Mouse (Mus musculus): ENCODE data around the gene Apol8.

DNA sequence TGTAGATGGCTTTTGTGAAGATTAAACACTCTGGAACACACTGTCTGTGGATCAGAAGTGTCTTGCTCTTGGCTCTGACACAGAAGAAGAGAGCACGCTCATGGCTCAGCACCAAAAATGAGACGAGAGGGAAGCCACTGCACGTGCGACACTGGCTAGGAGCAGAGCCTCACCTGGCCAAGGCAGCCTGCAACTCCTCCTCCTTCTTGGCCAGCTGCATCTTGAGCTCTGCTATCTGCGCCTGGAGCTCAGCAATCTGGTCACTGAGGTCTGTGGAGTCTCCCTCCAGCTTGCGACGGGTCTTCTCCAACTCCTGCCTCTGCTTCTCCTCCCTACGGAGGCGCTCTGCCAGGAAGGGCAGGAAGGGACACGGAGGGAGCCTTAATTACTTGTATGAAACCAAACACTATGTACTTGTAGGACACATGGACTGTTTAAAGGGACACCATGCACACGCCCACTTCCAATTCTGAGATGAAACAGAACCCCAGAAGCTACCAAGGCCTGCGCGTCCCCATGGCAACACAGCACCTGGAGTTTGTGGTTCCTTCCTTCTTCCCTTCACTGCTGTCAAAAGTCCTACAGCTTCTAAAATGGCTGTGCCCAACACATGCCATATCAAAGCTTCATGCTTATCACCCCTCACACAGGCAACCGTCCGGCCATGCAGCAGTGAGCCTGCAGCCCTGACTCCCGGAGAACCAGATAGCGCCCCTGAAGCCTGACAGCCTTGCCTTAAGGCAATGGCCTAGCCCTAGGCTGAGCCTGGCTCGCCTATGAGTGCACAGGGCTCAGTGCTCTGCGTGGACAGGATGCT is 16.5 kb upstream of the Apol8 start:
- TF ChIP-seq CTCF (IDR thresholded peaks at IDR 0.05; ENCODE audit: control insufficient read depth, insufficient read depth, insufficient replicate concordance, low read depth, low read length) (no peak), POLR2A (IDR thresholded peaks at IDR 0.05; ENCODE audit: control insufficient read depth, low read depth, low read length) (no peak)

Data from testis, adult 2 months (tissue).